Mouse (Mus musculus): ENCODE results near the gene Cpsf3. TPM values are rescaled to one million over a fixed set of nuclear protein-coding genes. Genes with fewer than 3 reads are reported as not detected.

Cpsf3 gene
- polyA plus RNA-seq, 1 experiment from 2014 or later = 105 TPM

DNA sequence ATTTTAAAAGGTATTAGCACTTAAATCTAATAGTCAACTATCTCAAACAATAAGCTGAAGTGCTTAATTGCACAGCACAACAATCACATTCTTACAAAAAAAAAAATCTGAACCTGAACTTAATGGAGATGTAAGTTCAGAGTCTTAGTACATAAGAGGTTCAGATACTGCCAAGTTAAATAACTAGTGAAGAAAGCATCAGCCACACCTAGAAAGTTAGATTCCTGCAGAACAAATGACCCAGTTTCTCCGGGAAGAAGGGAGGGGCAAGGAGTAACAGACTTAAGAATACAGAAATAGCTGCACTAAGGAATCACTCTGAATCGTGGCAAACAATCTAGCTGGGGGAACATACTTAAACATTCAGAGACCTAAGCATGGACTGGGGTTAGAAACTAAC lies 77.5 kb downstream of the Cpsf3 start:
- ATAC-seq (ENCODE audit: insufficient number of reproducible peaks, insufficient read depth, low FRiP score, low read depth) = no peak
- H3K36me3 ChIP-seq (ENCODE audit: control insufficient read depth, insufficient read depth, low read length) = no peaks in the 10 kb centered on the region; the same call in 1 of the 2 replicates
- H3K27me3 ChIP-seq (ENCODE audit: control insufficient read depth, insufficient read depth, low read length) = no peaks in the 10 kb centered on the region
- 69% methylated on average over 2 of the region's 2 CpGs for WGBS
- H3K4me3 ChIP-seq (ENCODE audit: low read depth, low read length) = no peak overlapping the region
- H3K4me1 ChIP-seq (ENCODE audit: control insufficient read depth, insufficient read depth, low read length) = no peaks in the 10 kb centered on the region
- H3K9me3 ChIP-seq (ENCODE audit: control insufficient read depth, low read depth, low read length) = no peaks in the 10 kb centered on the region
- no peak overlapping the region for H3K4me2 ChIP-seq (replicated peaks; ENCODE audit: low read depth, low read length)
- H3K27ac ChIP-seq (ENCODE audit: low read length) = no peak overlapping the region
- no peak overlapping the region for H3K9ac ChIP-seq (replicated peaks; ENCODE audit: low read depth, low read length)

- Histone ChIP-seq H3K4me1 (ENCODE audit: control insufficient read depth, insufficient read depth, low read length) (no peaks in the 10 kb centered on the region), H3K4me2 (replicated peaks; ENCODE audit: low read depth, low read length) (no peak overlapping the region), H3K27me3 (ENCODE audit: control insufficient read depth, insufficient read depth, low read length) (no peaks in the 10 kb centered on the region), H3K9ac (replicated peaks; ENCODE audit: low read depth, low read length) (no peak overlapping the region), H3K36me3 (ENCODE audit: control insufficient read depth, insufficient read depth, low read length) (no peaks in the 10 kb centered on the region; the same call in 1 of the 2 replicates), H3K9me3 (ENCODE audit: control insufficient read depth, low read depth, low read length) (no peaks in the 10 kb centered on the region), H3K27ac (ENCODE audit: low read length) (no peak overlapping the region), H3K4me3 (ENCODE audit: low read depth, low read length) (no peak overlapping the region)
- 92% methylated on average over 3 of the region's 3 CpGs for WGBS
- ATAC-seq (ENCODE audit: insufficient number of reproducible peaks, insufficient read depth, low FRiP score, low read depth) = no peak
These were observed 78.0 kb downstream of the Cpsf3 start for GRCm38 (mm10) chr12:21363195-21363594.

Other genes with a start within 250 kb of the Cpsf3 start
- 51.0 and 57.6 TPM in 2 replicates for gene Itgb1bp1, start 893 bp downstream of the Cpsf3 start, polyA plus RNA-seq (2014; fragmentation: Nextera tagmentation; extraction: Ambion mirVana)
- 46.6 and 49.5 TPM in 2 replicates for gene Iah1, start 31.0 kb downstream of the Cpsf3 start, polyA plus RNA-seq (2014; fragmentation: Nextera tagmentation; extraction: Ambion mirVana)
- 38.9 and 40.4 TPM in 2 replicates for gene Adam17, start 88.2 kb downstream of the Cpsf3 start, polyA plus RNA-seq (2014; fragmentation: Nextera tagmentation; extraction: Ambion mirVana)
- gene Ywhaq, start 132.2 kb downstream of the Cpsf3 start, polyA plus RNA-seq (2014; fragmentation: Nextera tagmentation; extraction: Ambion mirVana) = 763 and 797 TPM in 2 replicates

All from stomach, embryonic 14.5 days (tissue).